Mouse (Mus musculus) cortical plate, adult 2 months (tissue): ENCODE results near the gene Alox12.

Experiments
- CTCF ChIP-seq: fragments of 200-500 bp; IDR thresholded peaks from 2 replicates; pipeline ENCODE4 v1.5.1; 2011; ENCODE audit warnings: mild to moderate bottlenecking, control low read depth, low read length; ENCODE audit not compliant: insufficient read depth; ENCODE audit errors: extremely low read depth
- POLR2A ChIP-seq: fragments of 200-500 bp; IDR thresholded peaks from 2 replicates; pipeline ENCODE4 v1.6.1; 2011; ENCODE audit warnings: mild to moderate bottlenecking, low read length, control low read depth; ENCODE audit not compliant: insufficient read depth; ENCODE audit errors: extremely low read depth

GRCm38 (mm10) chr11:70216103-70216502 is 39.0 kb downstream of the Alox12 start:
- TF ChIP-seq POLR2A (no peak), CTCF (no peak)
